Mouse (Mus musculus) ES-Bruce4 (cell line): ENCODE measurements around the gene Spag16.

Source experiments
- CTCF ChIP-seq: IDR thresholded peaks from one replicate; pipeline ENCODE4 v1.8.1; 2011; ENCODE audit warnings: low read depth, low read length
- POLR2A ChIP-seq: IDR thresholded peaks from one replicate; pipeline ENCODE4 v1.8.1; 2011; ENCODE audit warnings: low read length; ENCODE audit not compliant: insufficient read depth

- TF ChIP-seq POLR2A (no peak), CTCF (no peak)
These were observed 456.6 kb downstream of the Spag16 start for GRCm38 (mm10) chr1:70283388-70283787.
